Mouse (Mus musculus): ENCODE measurements around the gene Ogfrl1. TPM values are rescaled to one million over a fixed set of nuclear protein-coding genes. Genes with fewer than 3 reads are reported as not detected.

Ogfrl1 gene
- polyA plus RNA-seq, 1 experiment from 2014 or later: 12.7 TPM

DNA sequence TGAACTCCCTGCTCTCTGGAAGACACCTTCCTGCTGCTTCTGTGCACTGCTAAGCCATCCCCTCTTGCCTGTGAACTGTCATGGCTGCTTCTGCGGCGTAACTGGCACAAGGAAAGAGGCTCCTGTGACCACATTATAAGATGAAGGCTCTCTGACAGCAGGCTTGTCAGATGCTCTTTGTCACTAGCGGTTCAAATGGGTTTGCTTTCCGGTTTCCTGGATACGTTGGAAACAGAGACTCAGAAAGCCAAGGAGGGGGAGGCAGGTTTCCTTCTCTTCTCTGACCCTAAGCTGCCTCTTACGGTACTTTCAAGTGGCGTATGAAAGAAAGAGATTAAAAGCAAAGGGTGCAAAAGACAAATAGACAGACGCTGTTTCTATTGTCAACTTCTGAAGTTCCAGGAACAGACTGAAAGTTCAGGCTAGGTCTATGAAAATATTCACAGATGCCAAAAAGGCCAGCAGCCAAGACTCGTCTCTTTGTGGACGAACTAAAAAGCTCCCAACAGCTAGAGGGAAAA is 76.2 kb downstream of the Ogfrl1 start:
- Histone ChIP-seq H3K36me3 (no peaks in the 10 kb centered on the region), H3K9me3 (replicated peaks) (no peaks in the 10 kb centered on the region), H3K4me1 (replicated peaks) (no peaks in the 10 kb centered on the region), H3K27ac (no peak overlapping the region), H3K27me3 (no peaks in the 10 kb centered on the region), H3K4me3 (replicated peaks) (no peak overlapping the region), H3K4me2 (peak overlapping the region; percentile 14; the same call in 1 of the 2 replicates), H3K9ac (no peak overlapping the region)
- DNase-seq: no peak
- ATAC-seq (ENCODE audit: low read depth): no peak
- 47% methylated on average over 10 of the region's 10 CpGs for WGBS (ENCODE audit: insufficient replicate concordance)

DNA sequence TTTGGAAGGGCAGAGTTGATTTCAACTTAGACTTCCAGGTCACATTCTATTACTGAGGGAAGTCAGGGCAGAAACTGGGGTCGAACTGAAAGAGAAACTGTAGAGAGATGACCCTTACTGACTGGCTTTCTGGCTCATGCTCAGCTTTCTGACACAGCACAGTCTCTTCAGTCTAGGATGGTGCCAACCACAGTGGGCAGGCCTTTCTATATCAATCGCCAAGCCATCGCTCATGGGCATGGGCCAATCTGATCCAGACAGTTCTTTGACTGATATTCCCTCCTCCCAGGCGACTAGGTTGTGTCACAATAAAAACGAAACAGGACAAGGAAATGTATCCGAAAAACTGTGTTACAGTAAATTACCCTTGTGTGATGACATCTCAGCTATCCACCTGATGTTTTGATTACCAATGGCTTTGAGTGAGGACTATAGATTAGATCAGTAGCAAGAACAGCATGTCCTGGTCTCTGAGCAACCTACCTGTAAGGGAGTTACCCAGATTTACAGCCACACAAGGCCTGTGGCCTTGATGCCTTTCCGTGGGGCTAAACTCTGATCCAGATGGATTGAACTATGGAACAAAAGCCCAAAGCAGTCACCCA is 76.9 kb downstream of the Ogfrl1 start:
- DNase-seq (no peak), ATAC-seq (ENCODE audit: low read depth) (no peak)
- Histone ChIP-seq H3K9me3 (replicated peaks) (no peaks in the 10 kb centered on the region), H3K27me3 (no peaks in the 10 kb centered on the region), H3K4me3 (replicated peaks) (no peak overlapping the region), H3K36me3 (no peaks in the 10 kb centered on the region), H3K9ac (no peak overlapping the region), H3K4me1 (replicated peaks) (no peaks in the 10 kb centered on the region), H3K27ac (no peak overlapping the region), H3K4me2 (no peak overlapping the region)
- 68% methylated on average over 7 of the region's 7 CpGs for WGBS (ENCODE audit: insufficient replicate concordance)
